Mouse (Mus musculus) liver, embryonic 14.5 days (tissue): Measurements from ENCODE around the gene Akap9.

Experiments
- CTCF ChIP-seq: IDR thresholded peaks from 2 replicates; pipeline ENCODE4 v1.5.1; 2016; ENCODE audit warnings: antibody characterized with exemption, low read depth, control low read depth
- EP300 ChIP-seq: IDR thresholded peaks from 2 replicates; pipeline ENCODE4 v1.6.1; 2016; ENCODE audit warnings: antibody characterized with exemption, low read depth

DNA sequence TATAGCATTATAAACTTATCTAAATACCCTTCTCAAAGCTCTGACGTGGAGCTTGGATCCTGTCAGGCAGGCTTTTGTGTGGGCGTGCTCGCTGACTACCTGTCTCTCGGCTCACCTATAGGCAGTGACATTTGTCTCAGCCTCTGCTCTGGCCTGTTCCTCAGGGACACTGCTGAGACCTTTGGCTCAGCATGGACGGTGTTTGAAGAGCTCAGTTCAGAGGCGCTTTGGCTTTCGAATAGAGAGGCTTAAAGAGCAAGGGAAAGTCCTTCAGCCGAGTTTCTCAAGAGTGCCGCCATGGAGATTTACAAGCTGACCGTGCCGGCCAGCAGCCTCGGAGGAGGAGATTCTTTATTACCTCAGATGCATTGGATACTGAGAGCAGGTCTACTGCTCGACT lies 95.3 kb downstream of the Akap9 start:
- TF ChIP-seq CTCF (no peak), EP300 (no peak)
